Mouse (Mus musculus) forebrain, embryonic 10.5 days (tissue): ENCODE measurements at regions not wholly inside any gene's neighbourhood (a gene's known extent, or its start where the extent isn't known, plus 50 kb on each side); places are given as distances from the start of the nearest gene placed in this dataset.

Experiments
- DNase-seq: peaks from one replicate; pipeline ENCODE4 v3.0.0-alpha.2; 2017; ENCODE audit warnings: low spot score; ENCODE audit errors: extremely low spot score
- H3K27ac ChIP-seq: fragments of 300-500 bp; sonication (generic); 2 replicates; pipeline ENCODE4 v1.5.1; 2016; ENCODE audit warnings: mild to moderate bottlenecking
- H3K27me3 ChIP-seq: fragments of 300-500 bp; sonication (generic); 2 replicates; pipeline ENCODE4 v1.6.1; 2016; ENCODE audit warnings: mild to moderate bottlenecking; ENCODE audit not compliant: poor library complexity, severe bottlenecking
- H3K36me3 ChIP-seq: fragments of 300-500 bp; sonication (generic); replicated peaks from 2 replicates; pipeline ENCODE4 v1.6.1; 2016; ENCODE audit warnings: mild to moderate bottlenecking, moderate library complexity
- H3K4me1 ChIP-seq: fragments of 300-500 bp; sonication (generic); 2 replicates; pipeline ENCODE4 v1.6.1; 2016
- H3K4me3 ChIP-seq: fragments of 300-500 bp; sonication (generic); 2 replicates; pipeline ENCODE4 v1.5.1; 2016; ENCODE audit warnings: mild to moderate bottlenecking, moderate library complexity
- H3K9me3 ChIP-seq: fragments of 300-500 bp; sonication (generic); 2 replicates; pipeline ENCODE4 v1.6.1; 2016; ENCODE audit warnings: mild to moderate bottlenecking, moderate library complexity
- WGBS: fragments of 180-500 bp; shearing (Covaris S2); methylation state at CpG from one replicate; pipeline ENCODE4 v1.1.7; 2016; 5-methylcytosine and 5-hydroxymethylcytosine counted together

DNA sequence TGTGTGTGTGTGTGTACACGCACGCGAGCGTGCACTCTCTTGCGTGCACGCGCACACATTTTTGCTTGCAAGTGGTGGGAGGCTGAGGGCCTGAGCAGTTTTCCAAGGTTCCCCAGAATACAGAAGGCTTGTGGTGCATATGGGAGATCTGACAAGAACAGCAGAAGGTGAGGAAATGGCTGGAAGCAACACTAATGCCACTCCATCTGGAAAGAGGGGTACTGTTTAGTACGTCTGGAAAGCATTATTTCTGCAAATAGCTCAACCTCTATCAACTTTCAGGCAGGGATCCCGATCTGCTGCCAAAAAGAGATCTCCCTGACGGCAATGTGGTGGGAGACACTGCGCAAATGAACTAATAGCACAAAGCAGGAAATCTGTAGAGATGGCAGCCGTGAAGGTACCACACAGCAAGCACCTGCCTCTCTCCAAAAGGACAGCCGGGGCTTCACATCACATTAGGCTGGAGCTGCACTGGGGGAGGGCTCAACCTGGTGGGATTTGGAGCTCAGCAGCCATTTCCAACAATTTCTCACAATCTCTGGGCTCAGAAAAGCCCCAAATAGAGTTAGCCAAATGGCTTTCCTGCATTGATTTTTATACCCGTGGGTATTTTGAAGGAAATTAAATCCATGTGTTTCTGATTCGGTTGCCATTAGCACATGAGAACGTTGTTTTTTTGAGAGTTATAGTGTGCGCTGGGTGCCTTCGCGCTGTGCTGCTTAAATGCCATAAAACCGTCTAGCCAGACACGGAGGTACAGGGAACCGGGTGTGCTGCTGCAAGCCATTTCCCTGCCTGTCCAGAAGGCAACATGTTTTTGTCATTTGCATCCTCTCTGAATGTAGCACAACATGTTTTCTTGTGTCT lies 780.6 kb upstream of the Car8 start:
- Histone ChIP-seq H3K27ac (no peak overlapping the region), H3K4me3 (no peak overlapping the region), H3K4me1 (peaks cover 33% of the 10 kb centered on the region), H3K27me3 (no peaks in the 10 kb centered on the region), H3K9me3 (no peaks in the 10 kb centered on the region), H3K36me3 (no peaks in the 10 kb centered on the region)
- 82% methylated on average over 22 of the region's 22 CpGs for whole genome bisulfite sequencing
- DNase-seq = no peak

DNA sequence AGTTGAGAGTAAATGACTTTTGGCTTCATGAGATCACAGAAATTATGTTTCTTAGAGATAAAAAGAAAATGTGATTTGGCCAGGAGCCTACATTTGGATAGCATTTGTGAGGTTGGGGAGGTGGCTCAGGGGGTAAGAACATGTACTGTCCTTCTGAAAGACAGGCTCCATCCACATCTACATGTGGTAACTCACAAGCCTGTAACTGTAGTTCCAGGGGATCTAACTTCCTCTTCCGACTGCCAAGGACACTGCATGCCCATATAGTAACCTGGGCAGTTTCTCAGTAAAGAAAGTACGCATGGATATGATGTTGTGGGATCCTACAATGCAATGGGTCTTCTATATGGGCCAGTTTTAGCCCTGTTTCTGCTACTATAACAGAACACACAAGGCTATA lies 779.4 kb upstream of the Car8 start:
- 89% methylated on average over 2 of the region's 2 CpGs for WGBS
- Histone ChIP-seq H3K27ac (no peak overlapping the region), H3K4me1 (peaks cover 39% of the 10 kb centered on the region), H3K4me3 (no peak overlapping the region), H3K9me3 (no peaks in the 10 kb centered on the region), H3K27me3 (no peaks in the 10 kb centered on the region), H3K36me3 (no peaks in the 10 kb centered on the region)
- DNase-seq = no peak

DNA sequence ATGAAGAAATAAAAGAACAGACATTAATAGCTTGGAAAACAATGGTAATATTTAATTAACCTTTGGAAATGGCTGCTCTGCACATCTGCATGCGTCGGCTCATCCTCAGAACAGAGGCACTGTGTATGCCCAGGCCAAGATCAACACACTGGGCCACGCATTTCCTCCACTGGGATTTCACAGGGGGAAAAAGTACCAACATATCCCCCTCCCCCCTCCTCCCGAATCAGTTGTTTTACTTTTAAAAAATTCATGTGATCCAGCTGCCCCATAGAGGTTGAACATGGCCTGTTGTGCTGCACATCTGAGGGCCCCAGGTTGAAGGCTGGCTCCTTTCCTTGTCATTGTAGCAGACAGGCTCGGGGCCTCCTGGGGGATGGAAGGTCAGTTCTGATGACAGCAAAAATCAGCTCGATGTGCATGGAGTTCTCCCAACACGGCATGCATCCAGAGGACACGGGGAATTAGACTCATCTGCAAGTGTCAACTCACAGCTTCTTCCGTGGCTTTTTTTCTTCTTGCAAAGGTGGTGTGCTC lies 777.7 kb upstream of the Car8 start:
- 72% methylated on average over 9 of the region's 9 CpGs for WGBS
- H3K4me3 ChIP-seq = no peak overlapping the region
- peaks cover 6% of the 10 kb centered on the region for H3K27me3 ChIP-seq
- peaks cover 46% of the 10 kb centered on the region for H3K4me1 ChIP-seq
- no peaks in the 10 kb centered on the region for H3K36me3 ChIP-seq
- H3K9me3 ChIP-seq = no peaks in the 10 kb centered on the region
- H3K27ac ChIP-seq = peak overlapping the region; percentile 27
- DNase-seq = no peak

DNA sequence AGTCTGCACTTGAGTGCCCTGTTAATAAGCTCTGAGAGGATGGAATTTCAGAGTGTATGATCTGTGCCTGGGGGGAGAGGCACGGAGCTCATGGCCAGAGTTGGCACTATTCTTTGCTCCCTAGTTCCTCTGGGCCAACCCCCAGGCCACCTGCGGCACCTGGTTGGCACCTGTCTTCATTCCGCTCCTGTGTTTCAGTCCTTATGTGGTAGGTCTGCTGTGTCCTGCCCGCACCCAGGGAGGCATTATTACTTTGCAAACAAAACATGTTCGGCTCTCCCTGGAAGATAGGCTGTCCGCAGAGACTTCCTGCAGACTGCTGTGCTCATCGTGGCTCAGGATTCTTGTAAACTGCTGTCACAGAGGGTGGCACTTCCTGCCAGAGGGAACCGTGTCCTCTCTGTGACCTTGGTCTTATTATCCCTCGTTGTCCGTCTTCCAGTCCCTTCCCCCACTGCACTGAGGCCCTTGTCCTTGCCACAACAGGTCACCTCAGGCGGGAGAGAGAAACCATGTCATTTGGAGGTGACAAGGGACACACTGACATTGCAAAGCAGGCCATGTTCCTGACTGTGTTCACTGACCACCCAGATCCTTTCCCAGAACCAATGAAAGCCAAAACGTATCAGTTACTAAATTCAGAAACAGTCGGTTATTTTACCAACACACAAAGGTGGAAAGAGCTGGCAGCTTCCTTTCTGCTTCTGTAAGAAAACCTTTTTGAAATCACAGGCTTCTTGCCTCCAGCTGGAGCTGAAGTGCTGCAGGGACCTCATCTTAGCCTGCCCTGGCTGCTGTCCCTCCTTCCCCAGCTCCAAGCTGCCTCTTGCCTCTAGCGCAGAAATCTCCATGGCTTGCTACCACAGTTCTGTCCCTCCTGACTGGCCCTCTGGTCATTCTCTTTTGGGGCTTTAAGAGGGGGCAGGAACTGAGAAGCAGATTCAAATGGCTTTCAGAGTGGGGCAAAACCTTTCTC lies 777.0 kb upstream of the Car8 start:
- Histone ChIP-seq H3K27me3 (peaks cover 11% of the 10 kb centered on the region), H3K4me1 (peaks cover 54% of the 10 kb centered on the region), H3K4me3 (no peak overlapping the region), H3K36me3 (no peaks in the 10 kb centered on the region), H3K27ac (peak overlapping the region; percentile 27), H3K9me3 (no peaks in the 10 kb centered on the region)
- 28% methylated on average over 14 of the region's 14 CpGs for WGBS
- no peak for DNase-seq

DNA sequence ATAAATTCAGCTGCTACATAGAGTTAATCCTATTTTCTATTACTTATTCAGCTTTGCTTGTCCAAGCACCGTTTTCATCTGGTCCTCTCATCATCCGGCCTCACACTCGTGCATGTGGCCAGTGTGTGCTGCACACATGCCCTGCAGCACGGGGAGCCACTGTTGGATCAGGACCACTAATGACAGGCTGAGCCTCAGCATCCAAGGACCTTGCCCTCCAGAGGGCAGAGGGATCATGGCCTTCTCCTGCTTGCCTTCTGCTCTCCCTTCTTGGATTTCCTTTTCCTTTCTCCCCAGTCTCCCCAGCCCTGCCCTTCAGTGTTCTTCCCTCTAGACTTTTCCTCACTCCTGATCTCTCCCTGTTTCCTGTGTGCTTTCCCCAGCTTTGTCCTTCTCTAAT lies 776.1 kb upstream of the Car8 start:
- 58% methylated on average over 4 of the region's 4 CpGs for WGBS
- Histone ChIP-seq H3K4me1 (peaks cover 62% of the 10 kb centered on the region), H3K4me3 (no peak overlapping the region), H3K27ac (no peak overlapping the region), H3K36me3 (no peaks in the 10 kb centered on the region), H3K27me3 (peaks cover 11% of the 10 kb centered on the region), H3K9me3 (no peaks in the 10 kb centered on the region)
- DNase-seq = no peak

DNA sequence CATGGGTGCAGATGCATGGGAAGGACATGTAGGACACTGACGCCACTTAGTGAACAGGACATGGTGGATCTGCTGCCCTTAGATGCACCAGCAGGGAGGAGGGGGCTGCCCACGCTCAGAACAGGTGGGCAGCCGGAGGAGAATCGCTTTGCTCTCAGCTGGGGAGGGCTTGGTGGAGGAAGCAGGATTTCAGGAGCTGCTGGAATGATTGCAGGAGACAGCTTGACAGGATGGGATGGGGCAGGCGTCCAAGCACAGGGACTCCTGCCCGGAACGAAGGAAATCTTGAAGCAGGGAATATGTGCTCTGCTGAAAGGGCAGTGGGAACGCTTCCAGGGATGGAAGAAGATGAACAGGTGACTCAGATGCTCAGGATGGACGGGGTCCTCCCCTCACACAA lies 773.9 kb upstream of the Car8 start:
- H3K27me3 ChIP-seq = peaks cover 11% of the 10 kb centered on the region
- no peaks in the 10 kb centered on the region for H3K9me3 ChIP-seq
- peak overlapping the region; percentile 26; the same call in 1 of the 2 replicates for H3K27ac ChIP-seq
- WGBS = 79% methylated on average over 9 of the region's 9 CpGs
- H3K4me3 ChIP-seq = no peak overlapping the region
- H3K4me1 ChIP-seq = peaks cover 61% of the 10 kb centered on the region
- no peak for DNase-seq
- no peaks in the 10 kb centered on the region for H3K36me3 ChIP-seq

DNA sequence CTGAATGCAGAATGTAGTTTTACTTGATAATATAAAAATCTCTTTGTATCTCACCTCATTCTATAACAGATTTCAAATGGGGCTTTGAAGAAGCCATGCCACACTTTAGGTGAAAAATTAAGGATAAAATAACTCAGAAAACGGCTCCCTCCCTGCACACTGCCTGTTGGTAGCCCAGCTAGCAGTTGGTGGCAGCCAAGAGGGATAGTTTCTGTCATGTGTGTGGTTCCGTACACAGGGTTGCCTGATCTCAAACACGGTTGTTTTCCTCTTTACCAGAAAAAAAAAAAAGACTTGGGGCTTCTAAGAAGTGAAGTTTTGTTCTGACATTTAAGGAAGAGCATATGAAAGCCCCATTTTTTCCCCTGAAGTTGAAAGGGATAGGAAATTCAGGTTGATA lies 773.1 kb upstream of the Car8 start:
- H3K4me1 ChIP-seq = peaks cover 59% of the 10 kb centered on the region

DNA sequence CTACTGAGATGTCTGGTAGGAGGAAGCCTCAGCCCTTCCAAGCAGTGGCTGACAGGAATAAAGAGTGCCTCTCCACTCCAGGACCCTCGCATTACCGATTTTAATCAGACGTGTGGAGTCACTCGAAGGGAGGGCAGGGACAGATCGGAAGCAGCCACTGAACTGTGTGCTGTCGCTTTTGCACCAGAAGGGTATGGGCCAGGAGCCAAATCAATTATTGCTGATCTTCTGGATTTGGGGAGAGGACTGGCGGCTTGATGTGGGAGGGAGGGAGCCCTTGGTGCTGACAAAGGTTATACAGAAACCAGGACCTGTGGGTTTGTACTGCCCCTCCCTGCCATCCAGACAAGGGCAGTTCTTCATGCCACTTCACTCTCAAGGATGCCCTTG lies 772.3 kb upstream of the Car8 start:
- no peaks in the 10 kb centered on the region for H3K9me3 ChIP-seq
- no peak for DNase-seq
- H3K4me1 ChIP-seq = peaks cover 59% of the 10 kb centered on the region
- WGBS = 43% methylated on average over 7 of the region's 7 CpGs
- H3K36me3 ChIP-seq = no peaks in the 10 kb centered on the region
- H3K27ac ChIP-seq = peak overlapping the region; percentile 33; the same call in 1 of the 2 replicates
- no peak overlapping the region for H3K4me3 ChIP-seq
- H3K27me3 ChIP-seq = peaks cover 11% of the 10 kb centered on the region

More for the DNA sequence above, 773.1 kb upstream of the Car8 start:
- 72% methylated on average over 3 of the region's 3 CpGs for WGBS
- H3K27me3 ChIP-seq = peaks cover 11% of the 10 kb centered on the region
- no peaks in the 10 kb centered on the region for H3K36me3 ChIP-seq
- no peak overlapping the region for H3K27ac ChIP-seq
- H3K9me3 ChIP-seq = no peaks in the 10 kb centered on the region
- no peak overlapping the region for H3K4me3 ChIP-seq
- DNase-seq = no peak

DNA sequence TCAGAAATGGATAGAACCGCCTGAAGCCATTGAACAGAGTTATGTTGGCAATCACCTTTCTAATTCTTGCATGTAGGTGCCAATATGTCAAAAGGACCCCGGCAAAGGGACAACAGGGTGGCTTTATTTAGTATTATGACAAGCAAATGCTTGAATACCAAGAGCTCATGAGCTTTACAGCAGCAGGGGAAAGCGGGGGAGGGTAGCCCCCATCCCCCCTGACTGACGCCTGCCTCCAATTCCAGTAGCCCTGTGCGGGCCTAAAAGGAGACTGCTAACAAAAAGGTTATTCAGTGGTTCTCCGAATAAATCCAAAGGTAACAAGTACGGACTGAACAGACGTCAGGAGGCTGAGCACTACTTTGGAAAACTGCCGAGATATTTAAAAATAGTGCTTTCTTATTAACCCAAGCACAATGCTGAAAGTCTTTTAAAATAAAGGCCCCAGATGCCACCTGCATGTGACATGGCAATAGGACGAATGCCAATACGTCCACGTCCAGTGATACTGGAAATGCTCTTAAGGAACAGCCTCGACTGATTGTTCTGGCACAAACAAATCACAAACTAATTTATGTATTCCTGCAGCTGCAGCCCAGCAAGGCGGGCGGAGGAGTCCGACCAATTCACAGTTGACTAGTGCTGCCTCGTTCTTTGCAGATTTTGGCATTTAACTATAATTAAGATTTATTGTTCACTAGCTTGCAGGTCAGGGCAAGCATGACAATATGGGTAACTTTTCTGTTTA lies 771.7 kb upstream of the Car8 start:
- no peak for DNase-seq
- H3K27ac ChIP-seq = 0 out of 2 replicates have a peak overlapping the region, but pooled peaks have one; percentile 51
- H3K4me3 ChIP-seq = no peak overlapping the region
- peaks cover 59% of the 10 kb centered on the region for H3K4me1 ChIP-seq
- no peaks in the 10 kb centered on the region for H3K36me3 ChIP-seq
- H3K9me3 ChIP-seq = no peaks in the 10 kb centered on the region
- peaks cover 11% of the 10 kb centered on the region for H3K27me3 ChIP-seq
- WGBS = 55% methylated on average over 17 of the region's 17 CpGs

DNA sequence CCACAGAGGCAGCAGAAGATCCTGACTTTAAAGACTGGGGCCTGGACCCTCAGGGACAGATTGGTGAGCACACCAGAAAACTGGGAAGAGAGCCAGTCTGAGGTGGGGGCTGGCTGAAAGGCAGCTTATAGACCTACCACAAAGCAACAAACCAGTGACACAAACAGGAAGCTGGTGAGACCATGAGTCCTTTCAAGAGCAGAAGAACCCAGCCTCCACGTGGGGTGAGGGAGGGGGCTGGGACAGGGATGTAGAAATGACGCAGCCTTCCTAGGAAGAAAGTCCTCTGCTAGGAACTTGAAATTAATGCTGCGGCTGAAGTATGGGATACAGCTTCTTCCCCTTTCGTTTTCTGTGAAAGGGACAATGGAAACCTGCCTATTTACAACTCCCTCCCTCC lies 770.8 kb upstream of the Car8 start:
- peak overlapping the region; percentile 51; the same call in 1 of the 2 replicates for H3K27ac ChIP-seq
- WGBS = 67% methylated on average over 4 of the region's 4 CpGs

DNA sequence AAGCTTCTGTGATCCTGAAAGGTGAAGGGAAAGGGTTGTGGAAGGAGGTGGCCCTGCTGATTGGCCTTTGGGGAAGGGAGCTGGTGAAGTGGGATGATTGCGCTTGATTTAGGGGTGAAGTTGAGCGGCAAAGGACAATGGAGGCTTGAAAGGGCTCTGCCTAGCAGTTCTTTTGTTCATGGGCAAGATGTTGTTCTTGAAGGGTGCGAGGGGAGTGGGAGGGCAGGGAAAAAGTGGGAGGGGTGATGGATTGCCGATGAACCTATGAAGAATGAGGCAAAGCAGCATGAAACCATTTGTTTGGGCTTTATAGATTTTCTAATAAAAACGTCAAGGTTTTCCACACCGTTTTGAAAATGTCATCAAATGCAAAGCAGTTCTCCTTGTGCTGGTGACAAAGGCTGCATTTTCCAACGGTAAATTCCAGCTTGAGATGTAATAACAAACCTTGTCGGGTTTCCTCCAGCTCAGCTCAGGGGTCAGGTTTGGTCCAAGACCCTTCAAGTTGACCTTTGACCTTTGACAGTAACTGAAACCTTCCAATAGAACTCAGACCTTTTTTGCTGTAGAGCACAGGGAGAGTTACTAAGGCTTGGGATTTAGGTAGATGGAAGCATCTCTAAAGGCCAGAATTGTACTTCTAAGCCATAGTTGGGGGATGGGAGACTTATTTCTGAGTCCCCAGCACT lies 767.2 kb upstream of the Car8 start:
- Histone ChIP-seq H3K9me3 (no peaks in the 10 kb centered on the region), H3K4me1 (peaks cover 43% of the 10 kb centered on the region), H3K27me3 (no peaks in the 10 kb centered on the region), H3K4me3 (no peak overlapping the region), H3K27ac (peak overlapping the region; percentile 74), H3K36me3 (no peaks in the 10 kb centered on the region)
- WGBS = 10% methylated on average over 8 of the region's 8 CpGs
- no peak for DNase-seq

More for the DNA sequence above, 770.8 kb upstream of the Car8 start:
- Histone ChIP-seq H3K36me3 (no peaks in the 10 kb centered on the region), H3K9me3 (no peaks in the 10 kb centered on the region), H3K4me3 (no peak overlapping the region), H3K27me3 (peaks cover 11% of the 10 kb centered on the region), H3K4me1 (peaks cover 55% of the 10 kb centered on the region)
- DNase-seq = no peak

DNA sequence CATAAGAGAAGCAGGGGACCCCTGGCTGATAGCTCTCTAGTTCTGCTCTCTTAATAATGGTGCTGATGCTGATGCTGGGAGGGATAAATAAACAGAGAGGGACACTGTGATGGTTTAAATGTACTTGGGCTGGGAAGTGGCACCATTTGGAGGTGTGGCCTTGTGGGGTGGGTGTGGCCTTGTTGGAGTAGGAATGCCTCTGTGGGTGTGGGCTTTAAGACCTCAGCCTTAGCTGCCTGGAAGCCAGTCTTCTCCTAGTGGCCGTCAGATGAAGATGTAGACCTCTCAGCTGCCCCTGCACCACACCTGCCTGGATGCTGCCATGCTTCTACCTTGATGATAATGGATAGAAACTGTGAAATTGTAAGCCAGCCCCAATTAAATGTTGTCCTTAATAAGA lies 765.0 kb upstream of the Car8 start:
- DNase-seq = no peak
- Histone ChIP-seq H3K27ac (no peak overlapping the region), H3K4me1 (peaks cover 24% of the 10 kb centered on the region), H3K9me3 (no peaks in the 10 kb centered on the region), H3K36me3 (no peaks in the 10 kb centered on the region), H3K27me3 (no peaks in the 10 kb centered on the region), H3K4me3 (no peak overlapping the region)
- 81% methylated on average over 1 of the region's 1 CpGs for whole genome bisulfite sequencing
